Mouse (Mus musculus): ENCODE results near the gene Rhobtb3.

GRCm38 (mm10) chr13:75891868-75892267 is 51.9 kb downstream of the Rhobtb3 start:
- TF ChIP-seq EP300 (IDR thresholded peaks at IDR 0.05; ENCODE audit: low read depth), result no peak
- no peak for TF ChIP-seq CTCF (IDR thresholded peaks at IDR 0.05; ENCODE audit: low read depth)

Data from liver, embryonic 14.5 days (tissue).